Mouse (Mus musculus) megakaryocyte, embryonic 14.5 days (primary cell): Measurements from ENCODE around the gene Vamp5.

ENCODE experiments used
- FLI1 ChIP-seq: IDR thresholded peaks from 2 replicates; pipeline ENCODE4 v1.6.1; 2012; ENCODE audit warnings: low read length, inconsistent platforms, mixed read lengths
- GATA1 ChIP-seq: IDR thresholded peaks from 3 replicates; pipeline ENCODE4 v1.6.1; 2012; ENCODE audit warnings: mixed read lengths, low read length, inconsistent platforms, borderline replicate concordance

GRCm38 (mm10) chr6:72410518-72410917 is 30.2 kb upstream of the Vamp5 start:
- no peak for TF ChIP-seq GATA1
- no peak for TF ChIP-seq FLI1
